Mouse (Mus musculus): ENCODE results near the gene Agtpbp1. TPM values are rescaled to one million over a fixed set of nuclear protein-coding genes. Genes with fewer than 3 reads are reported as not detected.

Agtpbp1 gene
- polyA plus RNA-seq, 1 experiment, result 10.1 TPM

DNA sequence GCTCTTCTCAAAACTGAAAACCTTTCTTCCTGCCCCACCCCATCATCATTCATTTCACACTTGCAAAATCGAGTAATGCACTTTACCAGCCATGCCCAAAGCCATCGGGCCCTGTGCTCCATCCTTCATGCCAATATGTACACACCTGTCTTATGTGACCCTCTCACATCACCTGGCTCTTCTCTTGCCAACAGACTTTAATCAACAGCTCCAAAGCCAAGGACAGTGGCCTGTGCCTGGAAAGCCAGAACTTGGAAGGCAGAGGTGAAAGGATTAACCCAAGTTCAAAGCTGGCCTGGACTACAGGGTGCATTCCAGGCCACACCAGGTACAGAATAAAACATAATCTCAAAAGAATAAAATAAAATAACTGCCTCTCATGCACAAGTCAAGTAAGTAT is 48.4 kb downstream of the Agtpbp1 start:
- no peaks in the 10 kb centered on the region for H3K27me3 ChIP-seq (ENCODE audit: control insufficient read depth, insufficient read depth, insufficient read length)
- H3K36me3 ChIP-seq (ENCODE audit: control insufficient read depth, insufficient read depth), result peaks cover 6% of the 10 kb centered on the region
- H3ac ChIP-seq (ENCODE audit: control insufficient read depth, insufficient read length), result no peak overlapping the region
- H3K4me2 ChIP-seq (ENCODE audit: low read depth), result no peak overlapping the region
- peaks cover 13% of the 10 kb centered on the region for H3K79me2 ChIP-seq (ENCODE audit: control insufficient read depth, insufficient read depth)
- no peak for TF ChIP-seq USF1 (IDR thresholded peaks at IDR 0.05; ENCODE audit: low read depth)
- TF ChIP-seq CEBPB (IDR thresholded peaks at IDR 0.05; ENCODE audit: insufficient read depth, poor library complexity, severe bottlenecking), result no peak
- no peak overlapping the region for H3K4me3 ChIP-seq

DNA sequence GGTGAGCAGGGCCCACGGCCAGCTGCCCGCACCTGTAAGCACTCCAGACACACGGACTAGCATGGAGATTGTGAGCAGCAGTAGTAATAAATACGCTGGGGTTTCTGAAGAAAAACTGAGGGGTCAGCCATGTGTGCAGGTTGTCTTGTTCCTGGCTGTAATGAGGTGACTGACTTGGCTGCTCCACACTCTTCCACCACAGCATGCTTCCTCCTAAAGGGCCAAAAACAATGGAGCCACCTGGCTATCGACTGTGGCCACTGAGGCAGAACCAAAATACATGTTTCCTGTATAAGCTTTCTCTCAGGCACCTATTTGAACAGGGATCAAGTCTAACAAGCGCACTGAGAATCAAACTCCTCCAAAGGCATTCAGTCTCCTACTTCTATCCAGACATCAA is 49.3 kb downstream of the Agtpbp1 start:
- H3K4me2 ChIP-seq (ENCODE audit: low read depth), result no peak overlapping the region
- H3K79me2 ChIP-seq (ENCODE audit: control insufficient read depth, insufficient read depth), result peaks cover 8% of the 10 kb centered on the region
- H3K4me3 ChIP-seq, result no peak overlapping the region
- no peaks in the 10 kb centered on the region for H3K27me3 ChIP-seq (ENCODE audit: control insufficient read depth, insufficient read depth, insufficient read length)
- H3K36me3 ChIP-seq (ENCODE audit: control insufficient read depth, insufficient read depth), result peaks cover 6% of the 10 kb centered on the region
- H3ac ChIP-seq (ENCODE audit: control insufficient read depth, insufficient read length), result no peak overlapping the region
- no peak for TF ChIP-seq POLR2A (IDR thresholded peaks at IDR 0.05; ENCODE audit: insufficient read length, low read depth)
- TF ChIP-seq SRF (IDR thresholded peaks at IDR 0.05; ENCODE audit: control insufficient read depth, insufficient read length, low read depth), result no peak

DNA sequence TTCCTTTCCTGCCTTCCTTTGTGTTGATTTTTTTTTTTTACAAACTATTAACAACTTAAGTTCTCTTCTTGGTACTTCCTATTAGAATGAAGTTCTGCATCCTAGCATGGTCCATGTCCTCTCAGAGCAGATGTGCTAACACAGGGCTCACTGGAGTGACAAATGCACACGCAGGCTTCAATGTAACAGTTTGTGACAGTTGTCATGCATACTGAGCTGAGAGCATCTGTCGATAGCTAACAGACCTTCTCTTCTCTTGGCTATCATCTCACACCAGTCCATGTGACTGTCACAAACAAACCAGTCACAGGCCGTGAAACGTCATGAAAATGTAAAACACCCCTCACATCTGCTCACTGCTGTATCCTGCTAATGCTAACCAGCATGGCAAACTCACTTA is 50.7 kb downstream of the Agtpbp1 start:
- Histone ChIP-seq H3K36me3 (ENCODE audit: control insufficient read depth, insufficient read depth) (peaks cover 6% of the 10 kb centered on the region), H3ac (ENCODE audit: control insufficient read depth, insufficient read length) (no peak overlapping the region), H3K79me2 (ENCODE audit: control insufficient read depth, insufficient read depth) (no peaks in the 10 kb centered on the region), H3K4me2 (ENCODE audit: low read depth) (no peak overlapping the region), H3K4me3 (no peak overlapping the region), H3K27me3 (ENCODE audit: control insufficient read depth, insufficient read depth, insufficient read length) (no peaks in the 10 kb centered on the region)
- TF ChIP-seq CEBPB (IDR thresholded peaks at IDR 0.05; ENCODE audit: insufficient read depth, poor library complexity, severe bottlenecking) (no peak), USF1 (IDR thresholded peaks at IDR 0.05; ENCODE audit: low read depth) (no peak), REST (IDR thresholded peaks at IDR 0.05; ENCODE audit: insufficient read depth, insufficient read length) (no peak), MAX (IDR thresholded peaks at IDR 0.05; ENCODE audit: low read depth) (no peak), MYOD1 (IDR thresholded peaks at IDR 0.05; ENCODE audit: control insufficient read depth in 1 of 3, insufficient read length in 2 of 3, low read depth in 2 of 3) (no peak), POLR2A (IDR thresholded peaks at IDR 0.05; ENCODE audit: insufficient read length, low read depth) (no peak), E2F4 (IDR thresholded peaks at IDR 0.05; ENCODE audit: insufficient read depth) (no peak), MYOG (IDR thresholded peaks at IDR 0.05; ENCODE audit: control insufficient read depth in 1 of 3, insufficient read depth in 1 of 3, insufficient read length in 2 of 3, low read depth in 2 of 3) (no peak), TCF3 (IDR thresholded peaks at IDR 0.05; ENCODE audit: insufficient read length, low read depth) (no peak), POLR2AphosphoS2 (IDR thresholded peaks at IDR 0.05; ENCODE audit: insufficient read length, low read depth) (no peak), SRF (IDR thresholded peaks at IDR 0.05; ENCODE audit: control insufficient read depth, insufficient read length, low read depth) (no peak), TCF12 (IDR thresholded peaks at IDR 0.05; ENCODE audit: insufficient read depth, poor library complexity, severe bottlenecking) (no peak)

DNA sequence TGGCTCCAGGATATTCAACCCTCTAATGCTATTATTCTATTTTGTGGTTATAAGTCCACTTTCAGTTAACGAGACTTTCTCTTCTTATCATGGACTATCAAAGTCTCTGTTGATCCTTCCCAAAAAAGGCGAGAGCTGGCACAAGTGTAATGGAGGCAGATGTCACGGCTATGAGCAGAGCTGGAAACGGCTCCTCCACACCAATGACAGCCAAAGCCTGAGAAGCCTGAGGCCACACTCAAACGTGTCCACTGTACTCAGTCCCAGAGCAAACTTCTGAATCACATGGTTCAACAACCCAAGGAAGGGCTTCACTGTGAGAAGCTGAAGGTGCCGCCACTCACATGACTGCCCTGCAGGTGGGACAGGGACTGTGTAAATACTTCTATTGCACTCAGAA is 51.7 kb downstream of the Agtpbp1 start:
- H3K27me3 ChIP-seq (ENCODE audit: control insufficient read depth, insufficient read depth, insufficient read length), result no peaks in the 10 kb centered on the region

DNA sequence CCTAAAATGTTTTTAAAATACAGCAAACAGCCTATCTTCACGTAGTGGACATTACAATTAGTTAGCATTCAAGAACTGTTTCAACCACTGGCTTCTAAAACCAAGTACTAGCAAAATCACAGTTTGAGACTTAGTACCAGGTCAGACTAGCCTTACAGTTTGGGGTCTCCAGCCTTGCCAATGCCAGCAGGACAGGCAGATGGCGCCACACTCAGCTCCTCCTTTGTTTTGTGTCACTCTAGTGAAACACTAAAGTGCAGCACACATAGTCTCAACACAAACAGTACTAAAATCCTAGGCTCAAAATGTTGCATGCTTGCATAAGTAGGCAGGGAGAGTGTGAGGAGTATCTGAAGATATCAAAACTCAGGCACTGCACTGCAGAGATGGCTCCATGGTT is 53.8 kb downstream of the Agtpbp1 start:
- H3K36me3 ChIP-seq (ENCODE audit: control insufficient read depth, insufficient read depth), result peaks cover 12% of the 10 kb centered on the region
- no peak for TF ChIP-seq E2F4 (IDR thresholded peaks at IDR 0.05; ENCODE audit: insufficient read depth)
- no peak for TF ChIP-seq TCF12 (IDR thresholded peaks at IDR 0.05; ENCODE audit: insufficient read depth, poor library complexity, severe bottlenecking)
- TF ChIP-seq MYOG (IDR thresholded peaks at IDR 0.05; ENCODE audit: control insufficient read depth in 1 of 3, insufficient read depth in 1 of 3, insufficient read length in 2 of 3, low read depth in 2 of 3), result no peak
- no peak for TF ChIP-seq USF1 (IDR thresholded peaks at IDR 0.05; ENCODE audit: low read depth)
- TF ChIP-seq TCF3 (IDR thresholded peaks at IDR 0.05; ENCODE audit: insufficient read length, low read depth), result no peak
- no peak for TF ChIP-seq POLR2A (IDR thresholded peaks at IDR 0.05; ENCODE audit: insufficient read length, low read depth)
- no peak for TF ChIP-seq POLR2AphosphoS2 (IDR thresholded peaks at IDR 0.05; ENCODE audit: insufficient read length, low read depth)
- no peak for TF ChIP-seq MAX (IDR thresholded peaks at IDR 0.05; ENCODE audit: low read depth)
- TF ChIP-seq MYOD1 (IDR thresholded peaks at IDR 0.05; ENCODE audit: control insufficient read depth in 1 of 3, insufficient read length in 2 of 3, low read depth in 2 of 3), result no peak
- TF ChIP-seq CEBPB (IDR thresholded peaks at IDR 0.05; ENCODE audit: insufficient read depth, poor library complexity, severe bottlenecking), result no peak
- no peak for TF ChIP-seq SRF (IDR thresholded peaks at IDR 0.05; ENCODE audit: control insufficient read depth, insufficient read length, low read depth)
- TF ChIP-seq REST (IDR thresholded peaks at IDR 0.05; ENCODE audit: insufficient read depth, insufficient read length), result no peak

More for the DNA sequence above, 51.7 kb downstream of the Agtpbp1 start:
- TF ChIP-seq E2F4 (IDR thresholded peaks at IDR 0.05; ENCODE audit: insufficient read depth) (no peak), TCF12 (IDR thresholded peaks at IDR 0.05; ENCODE audit: insufficient read depth, poor library complexity, severe bottlenecking) (no peak), TCF3 (IDR thresholded peaks at IDR 0.05; ENCODE audit: insufficient read length, low read depth) (no peak), REST (IDR thresholded peaks at IDR 0.05; ENCODE audit: insufficient read depth, insufficient read length) (no peak), CEBPB (IDR thresholded peaks at IDR 0.05; ENCODE audit: insufficient read depth, poor library complexity, severe bottlenecking) (no peak), POLR2AphosphoS2 (IDR thresholded peaks at IDR 0.05; ENCODE audit: insufficient read length, low read depth) (no peak), MYOD1 (IDR thresholded peaks at IDR 0.05; ENCODE audit: control insufficient read depth in 1 of 3, insufficient read length in 2 of 3, low read depth in 2 of 3) (no peak), SRF (IDR thresholded peaks at IDR 0.05; ENCODE audit: control insufficient read depth, insufficient read length, low read depth) (no peak), MAX (IDR thresholded peaks at IDR 0.05; ENCODE audit: low read depth) (no peak), POLR2A (IDR thresholded peaks at IDR 0.05; ENCODE audit: insufficient read length, low read depth) (no peak), MYOG (IDR thresholded peaks at IDR 0.05; ENCODE audit: control insufficient read depth in 1 of 3, insufficient read depth in 1 of 3, insufficient read length in 2 of 3, low read depth in 2 of 3) (no peak), USF1 (IDR thresholded peaks at IDR 0.05; ENCODE audit: low read depth) (no peak)
- H3K79me2 ChIP-seq (ENCODE audit: control insufficient read depth, insufficient read depth), result no peaks in the 10 kb centered on the region
- H3K36me3 ChIP-seq (ENCODE audit: control insufficient read depth, insufficient read depth), result peaks cover 6% of the 10 kb centered on the region
- no peak overlapping the region for H3K4me3 ChIP-seq
- no peak overlapping the region for H3ac ChIP-seq (ENCODE audit: control insufficient read depth, insufficient read length)
- no peak overlapping the region for H3K4me2 ChIP-seq (ENCODE audit: low read depth)

More for the DNA sequence above, 53.8 kb downstream of the Agtpbp1 start:
- Histone ChIP-seq H3K4me2 (ENCODE audit: low read depth) (no peak overlapping the region), H3K79me2 (ENCODE audit: control insufficient read depth, insufficient read depth) (no peaks in the 10 kb centered on the region), H3ac (ENCODE audit: control insufficient read depth, insufficient read length) (no peak overlapping the region), H3K27me3 (ENCODE audit: control insufficient read depth, insufficient read depth, insufficient read length) (no peaks in the 10 kb centered on the region), H3K4me3 (no peak overlapping the region)
